Mouse (Mus musculus): ENCODE data around the gene Ctsl.

DNA sequence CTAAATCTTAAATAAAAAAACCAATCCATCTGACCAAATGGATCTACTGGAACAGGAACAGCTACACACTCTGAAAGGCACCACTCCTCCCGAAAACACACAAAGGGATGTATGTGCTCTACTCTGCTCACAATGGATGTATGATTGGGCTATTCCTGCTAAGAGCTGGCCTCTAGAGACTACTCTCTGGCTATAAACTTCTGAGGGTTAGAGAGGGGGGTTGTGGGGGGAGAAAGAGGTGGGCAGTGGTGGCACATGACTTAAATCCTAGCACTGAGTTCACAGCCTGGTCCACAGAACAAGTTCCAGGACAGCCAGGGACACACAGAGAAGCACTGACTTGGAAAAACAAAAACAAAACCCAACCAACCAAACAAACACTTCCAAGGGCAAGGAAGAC is 2.1 kb downstream of the Ctsl start:
- TF ChIP-seq CTCF (IDR thresholded peaks at IDR 0.05; ENCODE audit: insufficient read depth, low read depth, low read length), result no peak
- no peak for TF ChIP-seq POLR2A (IDR thresholded peaks at IDR 0.05; ENCODE audit: insufficient read depth, low read depth, low read length)

Measured in olfactory bulb, adult 2 months (tissue).